Mouse (Mus musculus) liver, postnatal 0 days (tissue): ENCODE data around the gene Zfp386.

Experiments used
- CTCF ChIP-seq: sonication (generic); IDR thresholded peaks from 2 replicates; pipeline ENCODE4 v1.5.1; 2016; ENCODE audit warnings: antibody characterized with exemption, low read depth
- EP300 ChIP-seq: IDR thresholded peaks from 2 replicates; pipeline ENCODE4 v1.6.1; 2016; ENCODE audit warnings: antibody characterized with exemption, low read depth, mild to moderate bottlenecking

DNA sequence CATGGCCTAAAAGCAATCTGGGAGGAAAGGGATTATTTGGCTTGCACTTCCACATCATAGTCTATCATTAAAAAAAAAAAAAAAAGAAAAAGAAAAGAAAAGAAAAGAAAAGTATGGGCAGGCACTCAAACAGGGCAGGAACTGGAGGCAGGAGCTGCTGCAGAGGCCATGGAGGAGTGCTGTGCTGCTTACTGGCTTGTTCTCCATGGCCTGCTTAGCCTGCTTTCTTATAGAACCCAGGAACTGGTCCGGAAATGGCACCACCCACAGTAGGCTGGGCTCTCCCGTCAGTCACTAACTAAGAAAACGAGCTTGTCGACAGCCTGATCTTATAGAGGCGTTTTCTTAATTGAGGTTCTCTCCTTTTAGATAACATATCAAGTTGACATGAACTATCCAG, 2.7 kb upstream of the Zfp386 start:
- no peak for TF ChIP-seq CTCF
- TF ChIP-seq EP300: no peak
